Mouse (Mus musculus) common myeloid progenitor, adult 5-6 weeks (primary cell): ENCODE measurements around the gene Hoxa9. TPM values are rescaled to one million over a fixed set of nuclear protein-coding genes. Genes with fewer than 3 reads are reported as not detected.

Experiments used
- ATAC-seq: replicated peaks from 2 replicates; pipeline ENCODE4 v1.8.0; 2016; ENCODE audit warnings: low read depth, mild to moderate bottlenecking, moderate TSS enrichment, inconsistent platforms; ENCODE audit not compliant: poor library complexity, severe bottlenecking
- total RNA-seq: library from RNA; stranded (forward); fragments of 200-1000, 187-1606 nt; gene quantifications from 2 replicates; pipeline ENCODE4 v1.2.3, GENCODE M21; 2017

The Hoxa9 gene
- total RNA-seq, 1 experiment from 2014 or later: 46.4 TPM

DNA sequence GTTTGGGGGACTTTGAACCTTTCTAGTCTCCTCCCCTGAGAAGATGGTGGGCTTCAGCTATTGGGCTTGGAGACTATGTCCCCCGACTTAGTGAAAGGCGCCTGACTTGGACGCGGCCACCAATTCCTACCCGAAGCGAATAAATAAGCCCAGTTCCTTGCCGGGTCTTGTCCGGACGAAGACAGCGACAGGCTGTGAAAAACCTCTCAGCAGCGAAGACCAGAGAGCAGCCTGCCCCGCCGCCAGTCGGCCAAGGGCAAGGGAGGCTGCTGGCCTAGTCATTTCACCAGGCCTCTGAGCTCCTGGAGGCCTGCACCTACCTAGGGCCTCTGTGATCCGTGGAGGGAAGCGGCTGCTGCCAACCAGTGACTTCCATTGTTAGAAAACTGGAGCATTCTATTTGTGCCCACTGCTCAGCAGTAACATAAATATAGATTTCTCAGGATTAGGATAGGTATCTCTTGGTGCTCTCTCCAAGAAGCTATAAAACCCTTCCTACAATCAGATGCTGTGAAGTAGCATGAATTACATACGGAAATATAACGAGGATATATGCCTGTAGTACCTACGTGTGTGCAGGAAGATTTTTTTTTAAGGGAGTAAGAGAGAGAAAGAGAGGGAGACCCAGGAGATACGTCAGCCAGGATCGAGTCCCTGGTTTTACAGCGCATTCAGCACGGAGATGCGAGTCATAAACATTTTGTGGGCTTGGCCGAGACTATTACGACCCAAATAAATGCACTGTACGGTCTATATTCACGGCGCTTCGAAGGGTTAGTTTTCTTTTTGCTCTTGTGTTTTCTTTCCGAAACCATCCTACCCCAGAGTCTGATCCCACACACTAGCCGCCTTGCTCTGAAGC, 10.7 kb downstream of the Hoxa9 start:
- ATAC-seq: no peak; the same call in 1 of the 2 replicates

DNA sequence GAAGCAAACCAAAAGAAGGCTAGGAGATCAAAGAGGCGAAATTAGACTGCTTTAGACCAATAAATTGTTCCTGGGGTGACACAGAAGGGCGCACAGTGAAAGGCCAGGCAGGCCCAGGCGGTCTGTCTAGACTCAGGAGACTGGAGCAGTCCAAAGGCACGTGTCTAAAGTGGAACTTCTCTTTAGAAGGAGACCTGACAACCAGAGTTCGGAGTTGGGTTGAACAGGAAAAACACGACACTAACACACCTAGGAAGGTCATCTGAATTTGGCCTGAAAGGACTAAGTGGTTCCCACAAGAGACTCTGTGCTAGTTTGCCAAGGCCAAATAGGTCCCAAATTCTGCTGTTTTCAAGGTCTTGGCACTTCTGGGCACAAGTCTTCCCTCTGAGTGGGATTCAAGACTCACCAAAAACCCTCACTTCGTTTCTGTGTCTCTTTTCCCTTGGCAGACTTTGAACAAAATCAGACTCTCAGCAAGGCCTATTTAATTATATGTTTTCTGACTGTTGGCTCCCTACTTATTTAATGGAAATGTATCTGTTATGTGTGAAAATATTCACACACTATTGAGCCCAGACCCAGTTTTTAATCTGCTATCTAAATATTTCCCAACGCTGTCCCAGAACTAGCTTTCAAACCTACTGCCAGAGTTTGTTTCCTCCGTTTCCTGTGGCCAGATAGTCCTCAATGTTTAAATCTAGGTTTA, 11.5 kb downstream of the Hoxa9 start:
- no peak for ATAC-seq

DNA sequence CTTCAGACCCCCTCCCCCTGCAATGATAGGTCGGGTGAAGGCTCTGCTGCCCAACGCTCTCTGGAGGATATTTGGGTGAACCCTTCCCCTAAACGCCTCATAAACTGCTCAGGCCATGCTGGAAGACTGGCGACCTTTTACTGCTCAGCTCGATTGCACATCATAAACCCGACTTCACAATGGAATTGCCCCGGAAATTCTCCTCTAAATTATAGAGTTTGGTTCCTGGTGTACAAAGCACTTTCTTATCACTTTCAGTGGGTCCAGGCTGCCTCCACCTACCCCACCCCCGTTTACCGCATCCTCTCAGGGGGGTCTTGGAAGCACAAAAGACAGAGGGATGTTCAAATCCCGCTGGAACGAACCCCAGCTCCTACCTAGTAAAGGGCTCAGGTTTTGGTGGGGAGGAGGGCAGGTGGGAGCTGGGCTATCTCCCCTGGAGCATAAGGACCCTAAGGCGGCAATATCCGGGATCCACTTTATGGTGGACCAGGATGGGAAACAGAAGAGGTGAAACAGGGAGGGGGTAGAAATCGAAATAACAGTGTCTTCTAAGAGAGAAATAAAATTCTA, 12.2 kb downstream of the Hoxa9 start:
- no peak for ATAC-seq

DNA sequence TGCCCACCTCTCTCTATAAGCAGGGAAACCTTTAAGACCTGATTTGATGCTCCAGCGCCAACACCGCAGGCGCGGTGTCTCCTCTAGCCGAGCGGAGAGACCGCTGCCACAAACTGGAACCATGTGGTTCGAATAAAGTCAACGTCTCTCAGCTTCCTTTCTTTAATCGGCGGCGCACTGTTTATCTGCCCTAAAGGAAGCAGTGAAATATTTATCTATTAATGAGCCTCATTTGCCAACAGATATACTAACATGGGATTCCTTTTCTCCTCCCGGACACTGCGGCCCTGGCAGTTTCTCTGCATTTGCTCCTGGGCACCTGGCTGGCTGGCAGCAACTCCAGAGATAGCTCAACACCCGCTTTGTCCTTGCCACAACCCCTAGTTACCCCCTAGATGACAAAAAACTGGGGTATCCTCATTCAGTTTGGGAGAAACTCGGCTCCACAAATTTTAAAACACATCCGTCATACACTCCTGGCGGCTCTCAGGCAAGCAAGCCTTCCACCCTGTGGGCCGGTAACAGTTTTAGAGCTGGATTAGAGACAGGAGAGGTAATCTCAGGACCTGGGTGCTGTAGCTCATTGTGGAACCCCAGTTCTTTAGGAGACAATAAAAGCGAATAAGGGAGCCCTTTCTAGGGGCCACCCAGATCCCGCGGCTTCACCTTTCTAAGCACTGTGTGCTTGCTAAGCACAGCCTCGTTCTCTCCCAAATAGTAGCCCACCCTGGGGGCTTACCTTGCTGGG, 12.8 kb downstream of the Hoxa9 start:
- ATAC-seq: no peak

DNA sequence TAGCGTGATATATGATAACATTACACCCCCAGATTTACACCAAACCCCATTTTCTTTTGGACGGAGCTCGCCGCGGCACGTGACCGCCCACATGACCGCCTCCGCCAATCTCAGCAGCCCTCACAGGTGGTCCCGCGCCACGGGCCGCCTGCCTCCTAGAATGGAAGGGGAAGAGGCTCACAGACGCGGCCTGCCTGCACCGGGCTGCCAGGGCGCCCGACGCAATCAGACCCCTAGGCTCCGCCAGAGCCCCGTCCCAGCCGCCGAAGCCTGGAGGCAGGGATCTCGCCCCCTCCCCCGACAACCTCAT, 13.5 kb downstream of the Hoxa9 start:
- ATAC-seq: peak; percentile 47

DNA sequence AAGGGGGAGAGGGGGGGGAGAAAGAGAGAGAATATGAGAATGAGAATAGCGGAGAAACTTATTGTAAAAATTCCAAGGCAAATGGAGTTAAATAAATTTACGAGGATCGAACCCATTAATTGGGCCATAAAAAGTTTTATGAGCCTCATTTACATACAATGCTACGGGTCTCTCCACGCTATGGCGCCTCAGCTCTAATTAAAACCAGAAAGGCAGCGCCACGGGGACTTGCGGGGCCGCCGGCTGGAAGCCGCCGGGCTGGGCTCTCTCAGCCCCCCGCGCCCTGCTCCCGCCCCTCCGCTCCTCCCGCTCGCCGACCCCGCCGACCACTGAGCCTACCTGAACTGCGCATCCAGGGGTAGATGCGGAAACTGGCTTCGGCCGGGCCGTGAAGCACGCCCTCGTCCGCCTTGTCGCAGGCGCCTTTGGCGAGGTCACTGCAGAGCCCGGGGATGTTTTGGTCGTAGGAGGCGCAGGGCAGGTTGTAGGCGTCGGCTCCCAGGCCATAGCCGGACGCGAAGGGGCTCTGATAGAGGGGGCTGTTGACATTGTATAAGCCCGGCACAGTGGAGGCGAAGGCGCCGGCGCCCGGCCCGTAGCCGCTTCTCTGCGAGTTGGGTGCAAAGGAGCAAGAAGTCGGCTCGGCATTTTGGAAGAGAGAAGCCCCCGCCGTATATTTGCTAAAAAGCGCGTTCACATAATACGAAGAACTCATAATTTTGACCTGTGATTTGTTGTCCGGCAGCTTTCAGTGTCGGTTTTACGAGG, 14.0 kb downstream of the Hoxa9 start:
- no peak for ATAC-seq

DNA sequence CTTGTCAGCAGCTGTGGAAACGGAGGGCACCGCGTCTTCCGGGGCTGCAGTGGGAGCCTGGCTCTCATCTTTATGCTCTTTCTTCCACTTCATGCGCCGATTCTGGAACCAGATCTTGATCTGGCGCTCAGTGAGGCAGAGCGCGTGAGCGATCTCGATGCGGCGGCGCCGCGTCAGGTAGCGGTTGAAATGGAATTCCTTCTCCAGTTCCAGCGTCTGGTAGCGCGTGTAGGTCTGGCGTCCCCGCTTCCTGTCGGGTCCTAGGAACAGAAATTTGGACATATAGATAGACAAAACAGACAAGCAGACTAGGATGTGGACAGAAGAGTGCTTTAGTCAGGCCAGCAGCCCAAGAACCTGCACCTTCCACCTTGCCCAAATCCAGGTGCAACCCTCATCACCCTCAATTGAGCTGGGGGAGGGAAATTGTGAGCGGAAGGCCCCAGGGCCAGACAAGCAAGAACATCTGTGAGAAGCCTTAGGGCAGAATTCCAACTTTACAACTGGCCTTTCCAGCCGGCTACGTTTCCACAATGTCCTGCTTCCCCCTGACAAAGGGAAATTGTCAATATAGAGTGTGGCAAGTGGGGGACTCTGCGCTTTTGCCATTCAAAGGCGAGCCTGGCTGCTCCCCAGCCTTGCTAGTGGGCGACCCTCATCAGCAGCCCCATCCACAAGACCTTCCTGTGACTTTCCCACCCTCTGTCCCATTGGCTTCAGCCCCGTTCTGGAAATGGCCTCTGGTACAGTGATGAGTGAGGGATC, 14.9 kb downstream of the Hoxa9 start:
- no peak for ATAC-seq

DNA sequence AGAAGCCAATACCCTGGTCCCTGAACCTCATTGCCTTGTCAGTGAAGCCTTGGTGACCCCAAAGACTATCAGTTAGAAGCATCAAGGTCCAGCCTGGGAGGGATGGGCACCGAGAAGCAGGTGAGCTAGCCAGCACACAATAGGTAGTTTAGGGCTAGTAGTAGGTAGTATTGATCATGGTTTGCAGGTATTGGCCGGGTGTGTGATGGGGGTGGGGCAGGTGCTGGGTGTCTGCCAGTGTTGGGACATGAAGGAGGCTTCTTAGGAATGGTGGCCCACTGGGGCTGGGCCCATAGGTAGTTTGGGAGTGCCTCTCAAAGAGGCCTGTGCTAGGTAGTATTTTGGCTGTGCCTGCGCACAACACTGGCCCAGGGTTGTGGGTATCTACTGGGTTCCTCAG, 15.8 kb downstream of the Hoxa9 start:
- no peak for ATAC-seq

DNA sequence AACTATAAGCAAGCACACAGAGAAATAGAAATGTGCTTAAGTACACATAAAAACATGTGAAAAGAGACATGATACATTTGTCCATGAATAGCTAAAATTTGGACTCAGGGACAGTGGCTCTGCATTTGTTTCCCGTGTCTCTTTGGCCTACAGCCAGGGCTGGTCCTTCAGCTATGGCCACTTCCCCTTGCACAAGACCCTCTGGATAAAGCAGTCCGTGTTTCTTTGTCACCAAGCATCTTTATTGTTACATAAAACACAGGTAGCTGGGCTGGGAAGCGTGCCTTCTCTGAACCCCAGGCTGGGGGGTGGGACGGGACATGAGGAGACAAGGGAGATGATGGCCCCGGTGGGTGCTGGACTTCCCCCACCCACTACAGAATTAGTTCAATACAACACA, 16.6 kb downstream of the Hoxa9 start:
- ATAC-seq: no peak

DNA sequence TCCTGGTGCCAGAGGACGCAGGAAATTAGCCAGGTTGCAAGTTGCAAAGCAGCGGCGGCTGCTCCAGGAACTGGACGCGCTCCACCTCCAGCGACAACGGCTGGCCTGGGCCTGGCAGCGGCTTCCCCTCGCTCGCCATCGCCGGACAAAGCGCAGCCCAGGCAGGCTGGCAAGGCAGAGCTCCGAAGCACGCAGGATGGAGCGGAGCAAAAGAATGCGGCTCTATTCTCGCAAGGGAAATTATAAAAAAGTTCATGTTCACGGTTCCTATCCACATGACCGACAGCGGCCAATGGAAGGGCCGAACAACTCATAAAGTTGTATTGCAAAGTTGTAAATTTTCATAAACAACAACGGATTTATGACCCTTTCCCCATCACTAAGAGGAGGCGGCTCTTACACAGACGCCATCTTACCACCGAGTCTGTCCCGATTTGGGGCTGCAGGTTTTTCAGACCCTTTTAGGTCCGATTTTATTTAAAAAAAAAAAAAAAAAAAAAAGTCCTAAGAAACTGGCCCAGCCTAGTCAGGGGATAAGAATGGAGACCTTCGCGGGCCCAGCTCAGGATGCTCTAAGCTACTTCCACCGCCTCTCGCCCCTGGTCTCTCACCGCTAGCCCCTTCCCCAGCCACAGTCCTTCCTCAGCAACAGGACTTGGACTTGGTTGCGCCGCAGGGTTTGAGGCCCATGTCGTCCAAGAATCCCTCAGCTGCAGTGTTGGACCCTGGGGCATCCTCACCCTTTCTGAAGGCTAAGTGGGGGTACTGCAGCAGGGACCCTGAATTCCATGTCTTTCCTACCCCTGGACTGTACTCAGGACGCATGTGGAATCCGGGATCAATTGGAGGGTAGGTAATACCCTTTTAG, 17.5 kb downstream of the Hoxa9 start, which contains the start of the genes Hoxa3 and Gm28308:
Gene Hoxa3 (minus strand): TSS at position 218 of the 868 bp plus-strand sequence.
Gene Gm28308 (minus strand): TSS at position 221 of the 868 bp plus-strand sequence.
- ATAC-seq: peak; percentile 20

DNA sequence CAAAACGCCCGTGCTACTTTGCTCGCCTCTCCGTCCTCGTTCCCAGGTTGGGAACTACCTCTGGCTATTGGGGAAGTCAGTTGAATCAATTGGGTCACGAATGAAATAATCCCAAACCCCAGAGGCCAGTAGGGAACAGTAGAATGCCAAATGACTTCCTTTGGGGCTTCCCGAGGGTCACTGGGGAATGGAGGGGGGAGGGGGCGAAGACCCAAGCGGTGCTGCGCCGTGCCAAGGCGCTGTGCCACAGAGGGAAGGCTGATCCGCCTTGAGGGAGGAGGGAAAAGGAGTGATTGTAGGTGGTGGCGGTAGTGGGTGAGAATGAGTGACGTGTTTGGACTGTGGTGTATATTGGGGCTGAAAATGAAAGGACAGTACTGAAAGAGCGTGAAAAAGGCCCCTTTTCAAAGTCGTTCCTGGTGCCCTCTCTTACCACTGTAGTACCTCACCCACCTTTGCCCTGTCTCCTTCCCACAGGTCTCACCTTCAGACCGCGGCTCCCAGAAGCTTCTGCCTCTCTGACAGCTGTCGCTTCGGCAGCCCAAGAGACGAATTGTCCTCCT, 18.3 kb downstream of the Hoxa9 start:
- peak; percentile 29 for ATAC-seq

DNA sequence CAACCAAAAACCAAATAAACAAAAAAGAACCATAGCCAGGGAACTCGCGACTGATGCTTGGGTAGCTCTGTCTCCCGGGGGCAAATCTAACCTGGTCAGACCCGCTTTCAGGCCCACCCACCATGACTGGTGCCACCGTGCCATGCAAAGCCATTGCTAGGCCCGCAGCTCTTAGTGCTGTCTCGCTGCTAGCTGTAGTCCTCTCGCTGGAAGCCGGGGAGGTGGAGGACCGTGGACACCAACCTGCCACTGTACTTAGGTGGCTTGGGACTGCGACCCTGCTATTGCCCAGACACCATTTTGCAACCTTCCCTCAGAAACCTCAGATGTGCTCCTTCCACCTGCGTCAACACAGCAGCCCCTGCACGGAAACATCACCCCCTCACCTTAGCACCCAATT, 18.9 kb downstream of the Hoxa9 start:
- ATAC-seq: 0 out of 2 replicates have a peak, but pooled peaks have one; percentile 2

DNA sequence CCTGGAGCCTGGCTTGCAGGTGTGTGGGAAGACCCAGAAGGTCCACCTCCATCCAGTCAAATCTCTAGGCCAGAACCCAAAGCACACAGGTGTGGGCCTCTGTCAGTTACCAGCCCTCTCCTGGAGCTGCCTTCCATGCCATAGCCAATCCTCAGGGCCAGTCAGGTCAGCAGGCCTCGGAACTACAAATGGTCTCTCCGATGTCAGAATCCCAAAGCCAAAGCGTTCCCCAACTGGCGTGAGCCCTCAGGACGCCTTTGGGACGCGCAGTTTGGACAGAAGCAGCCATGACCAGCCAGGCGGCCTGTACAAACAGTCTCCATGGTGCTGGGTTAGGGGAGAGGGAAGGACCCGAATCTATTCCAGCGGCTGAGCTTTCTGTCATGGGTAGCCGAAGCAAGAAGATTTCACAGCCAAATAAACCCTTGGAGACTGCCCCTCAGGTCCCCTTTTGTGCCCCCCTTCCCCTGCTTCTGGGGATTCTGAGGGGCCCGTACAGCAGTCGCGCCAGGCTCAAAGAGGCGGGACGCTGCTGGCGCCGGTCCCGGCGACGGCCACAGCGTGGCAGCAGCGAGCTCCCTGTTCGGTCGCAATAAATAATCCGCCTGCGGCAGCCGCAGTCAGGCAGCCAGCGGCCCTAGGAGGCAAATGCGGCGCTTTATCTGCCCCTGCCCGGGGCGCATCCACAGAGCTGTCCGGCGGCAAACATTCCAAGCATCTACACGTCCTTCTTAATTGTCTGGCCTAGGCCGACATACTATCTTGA, 19.5 kb downstream of the Hoxa9 start:
- ATAC-seq: peak; percentile 68

DNA sequence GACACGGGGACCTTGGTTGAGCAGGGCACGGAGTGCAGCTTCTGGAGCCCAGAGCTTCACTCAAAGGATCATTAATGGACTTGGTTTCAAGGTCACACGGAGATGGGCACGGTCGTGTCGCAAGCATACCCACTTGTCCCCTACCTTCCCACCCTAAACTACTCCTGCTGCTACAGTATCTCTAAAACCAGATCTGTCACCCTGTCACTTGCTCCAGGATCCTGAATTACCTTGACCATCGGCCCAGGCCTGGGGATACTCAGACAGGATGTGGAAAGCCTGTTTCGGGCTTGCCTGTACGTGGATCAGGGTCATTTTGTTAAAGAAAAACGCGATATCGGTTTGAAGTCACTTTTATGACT, 21.2 kb downstream of the Hoxa9 start:
- no peak for ATAC-seq

DNA sequence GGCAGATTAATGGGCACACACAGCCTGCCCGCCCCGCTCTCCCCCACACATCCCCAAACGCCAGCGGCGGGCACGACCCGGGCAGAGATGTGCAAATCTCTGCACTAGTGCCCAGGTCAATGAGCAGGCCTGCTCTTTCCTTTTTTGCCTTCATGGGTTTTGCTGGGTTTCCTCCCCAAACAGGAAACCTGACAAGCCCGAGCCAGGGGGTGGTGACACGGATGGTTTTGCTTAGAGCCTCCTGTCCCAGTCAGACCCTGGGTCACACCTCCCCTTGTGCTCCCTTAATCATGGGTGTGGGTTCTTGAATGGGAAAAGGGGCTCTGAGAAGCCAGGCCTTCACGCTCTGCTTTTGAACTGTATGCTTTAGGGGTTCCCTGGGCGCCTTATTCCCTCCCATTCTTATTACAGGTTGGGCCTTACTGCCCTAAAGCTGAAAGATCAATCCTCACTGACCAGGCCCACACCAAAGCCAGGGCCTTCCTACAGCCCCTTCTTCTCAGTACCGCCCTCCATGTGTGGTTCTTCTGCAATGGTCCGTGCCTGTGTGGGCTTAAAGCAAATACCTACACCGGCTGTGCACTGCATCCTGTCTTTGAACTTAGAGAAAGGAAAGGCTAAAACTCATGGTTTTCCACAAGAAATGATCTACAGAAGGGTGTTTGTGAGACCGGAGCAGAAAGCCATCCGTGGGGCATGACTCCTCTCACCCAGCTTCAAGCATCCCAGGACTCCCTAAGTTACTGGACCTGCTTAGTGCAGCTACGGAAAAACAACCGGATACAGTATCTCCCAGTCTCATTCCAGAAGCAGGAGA, 21.8 kb downstream of the Hoxa9 start:
- no peak for ATAC-seq
